ENCODE assay signal across 8 mouse cellular contexts in genomic region chr17:56124377-56125275, GRCm38 (mm10). TPM values are rescaled to one million over a fixed set of nuclear protein-coding genes. Genes with fewer than 3 reads are reported as not detected.
A peak's percentile ranks its signal among the peaks of the same experiment; 100 is the strongest.
DNase-seq lines count a peak whose midpoint lies in the region; ATAC-seq and TF ChIP-seq lines count a peak whose summit lies in the region.

No protein-coding gene starts in this region.

- peak; percentile 68 for DNase-seq in gastrocnemius, postnatal 10 days
- DNase-seq in gastrocnemius, adult 8-10 months (ENCODE audit: low spot score in 2 of 2) = no peak
- peak; percentile 77 for DNase-seq in ES-E14 (ENCODE audit: low read depth, low spot score)
- peak; percentile 75 for DNase-seq in embryo, embryonic 10.5 days (ENCODE audit: low spot score)
- peak; percentile 55 for DNase-seq in heart, postnatal 0 days (ENCODE audit: low spot score)
- DNase-seq in limb, embryonic 10.5 days (ENCODE audit: low spot score) = peak; percentile 85
- DNase-seq in layer of hippocampus, adult 18-20 months (ENCODE audit: low spot score in 2 of 2) = no peak

- peak overlapping the region; percentile 46 for H3K9ac ChIP-seq in ES-E14 (ENCODE audit: insufficient read depth, low read depth, low read length, poor library complexity, severe bottlenecking)
- peak overlapping the region; percentile 48 for H3K9ac ChIP-seq in heart, postnatal 0 days (replicated peaks; ENCODE audit: low read depth, low read length)
- H3K9ac ChIP-seq in midbrain, embryonic 15.5 days = no peak overlapping the region

- H3K36me3 ChIP-seq in ES-E14 (ENCODE audit: control insufficient read depth, insufficient read depth, low read length, poor library complexity, severe bottlenecking) = no peaks in the 10 kb centered on the region
- H3K36me3 ChIP-seq in heart, postnatal 0 days (replicated peaks; ENCODE audit: control insufficient read depth, insufficient read depth, low read length) = no peaks in the 10 kb centered on the region
- H3K36me3 ChIP-seq in limb, embryonic 10.5 days = 0 out of 2 replicates have a peak, but pooled peaks cover 4% of the 10 kb centered on the region
- H3K36me3 ChIP-seq in midbrain, embryonic 15.5 days (replicated peaks) = peaks cover 48% of the 10 kb centered on the region

- peaks cover 14% of the 10 kb centered on the region for H3K27me3 ChIP-seq in heart, postnatal 0 days (ENCODE audit: control insufficient read depth, insufficient read depth, low read length)
- peaks cover 71% of the 10 kb centered on the region for H3K27me3 ChIP-seq in limb, embryonic 10.5 days (ENCODE audit: low read depth, poor library complexity, severe bottlenecking)
- peaks cover 50% of the 10 kb centered on the region for H3K27me3 ChIP-seq in midbrain, embryonic 15.5 days (replicated peaks)

- TF ChIP-seq EP300 in heart, postnatal 0 days (IDR thresholded peaks at IDR 0.05; ENCODE audit: low read depth) = no peak

- H3K27ac ChIP-seq in ES-E14 (ENCODE audit: insufficient read depth, low read depth, low read length, poor library complexity, severe bottlenecking) = no peak overlapping the region
- no peak overlapping the region; the same call in 1 of the 2 replicates for H3K27ac ChIP-seq in heart, postnatal 0 days (ENCODE audit: low read depth)
- peak overlapping the region; percentile 76 for H3K27ac ChIP-seq in limb, embryonic 10.5 days
- no peak overlapping the region for H3K27ac ChIP-seq in midbrain, embryonic 15.5 days

- TF ChIP-seq CTCF in heart, postnatal 0 days (IDR thresholded peaks at IDR 0.05; ENCODE audit: low read depth) = peak; percentile 66

- peaks cover 0 to 2% of the 10 kb centered on the region in 2 experiments; a peak in 1 of 4 replicates for H3K4me1 ChIP-seq in ES-E14 (ENCODE audit: control insufficient read depth in 2 of 2, insufficient read depth in 2 of 2, low read length in 2 of 2, poor library complexity in 1 of 2)
- H3K4me1 ChIP-seq in heart, postnatal 0 days (ENCODE audit: control insufficient read depth, insufficient read depth) = 0 out of 2 replicates have a peak, but pooled peaks cover 8% of the 10 kb centered on the region
- peaks cover 24% of the 10 kb centered on the region for H3K4me1 ChIP-seq in limb, embryonic 10.5 days
- no peaks in the 10 kb centered on the region; the same call in 1 of the 2 replicates for H3K4me1 ChIP-seq in midbrain, embryonic 15.5 days

- H3K4me2 ChIP-seq in heart, postnatal 0 days (ENCODE audit: low read depth, low read length) = peak overlapping the region; percentile 64
- H3K4me2 ChIP-seq in midbrain, embryonic 15.5 days = peak overlapping the region; percentile 36

- peak overlapping the region; percentile 60 to 62 for H3K4me3 ChIP-seq in ES-E14 (ENCODE audit: insufficient read depth in 1 of 2, low read depth in 1 of 2, low read length in 2 of 2, poor library complexity in 1 of 2, severe bottlenecking in 1 of 2)
- peak overlapping the region; percentile 47 for H3K4me3 ChIP-seq in heart, postnatal 0 days (ENCODE audit: low read depth, low read length)
- H3K4me3 ChIP-seq in limb, embryonic 10.5 days = peak overlapping the region; percentile 51
- H3K4me3 ChIP-seq in midbrain, embryonic 15.5 days = 0 out of 2 replicates have a peak overlapping the region, but pooled peaks have one; percentile 4

- ATAC-seq in heart, postnatal 0 days (ENCODE audit: insufficient read depth, low read depth) = peak; percentile 33
- no peak for ATAC-seq in midbrain, embryonic 15.5 days (replicated peaks)

- WGBS in heart, postnatal 0 days = 19% methylated on average over 54 of the region's 59 CpGs
- 9% methylated on average over 59 of the region's 59 CpGs for WGBS in limb, embryonic 10.5 days
- 11% methylated on average over 52 of the region's 59 CpGs for WGBS in midbrain, embryonic 15.5 days

- no peaks in the 10 kb centered on the region for H3K9me3 ChIP-seq in ES-E14 (ENCODE audit: control insufficient read depth, insufficient read depth, low read depth, low read length)
- H3K9me3 ChIP-seq in heart, postnatal 0 days (replicated peaks; ENCODE audit: control insufficient read depth, low read length) = peaks cover 8% of the 10 kb centered on the region
- peaks cover 9% of the 10 kb centered on the region for H3K9me3 ChIP-seq in limb, embryonic 10.5 days (replicated peaks)
- peaks cover 7% of the 10 kb centered on the region; the same call in 1 of the 2 replicates for H3K9me3 ChIP-seq in midbrain, embryonic 15.5 days

- in situ Hi-C loops in ES-E14 (cut with MboI; ENCODE audit: low sequenced_read_pairs in 2 of 2, unreplicated experiment in 2 of 2) = no loop called here

TF ChIP-seq in ES-E14, 5 proteins besides CTCF, POLR2A, EP300 and RAD21:
- TF ChIP-seq MAFK (IDR thresholded peaks at IDR 0.05; ENCODE audit: insufficient read depth, low read depth, low read length) (no peak), HCFC1 (IDR thresholded peaks at IDR 0.05; ENCODE audit: borderline replicate concordance, insufficient read depth, low read length) (no peak), ZNF384 (IDR thresholded peaks at IDR 0.05; ENCODE audit: low read depth, low read length) (peak; percentile 99), ZC3H11A (IDR thresholded peaks at IDR 0.05; ENCODE audit: borderline replicate concordance, low read depth, low read length) (peak; percentile 15; the same call in 1 of the 2 replicates), CHD2 (IDR thresholded peaks at IDR 0.05; ENCODE audit: low read depth, low read length) (no peak)

RNA-seq across cellular contexts. Expression of gene Lrg1, which starts 2.8 kb away (rescaled TPM):
- total RNA-seq in gastrocnemius, postnatal 10 days (2021) = 1 to 10 TPM; 1.4 to 3.1 TPM
- total RNA-seq in gastrocnemius, adult 8-10 months (2022) = 10 to 100 TPM; 10.7 to 24.5 (median 13.9) TPM
- not detected in 2 replicates for total RNA-seq in ES-E14 (2012; rRNA removed)
- 4.5 and 5.1 TPM in 2 replicates for total RNA-seq in heart, postnatal 0 days (2014; rRNA removed; ENCODE audit: low replicate concordance)
- 9.0 and 10.0 TPM in 2 replicates for polyA plus RNA-seq in heart, postnatal 0 days (2015; fragmentation: Nextera tagmentation; extraction: Ambion mirVana)
- 0.23 TPM in 1 of 2 replicates, not detected in the other for polyA plus RNA-seq in limb, embryonic 10.5 days (2016; fragmentation: Nextera tagmentation; extraction: Ambion mirVana)
- polyA plus RNA-seq in midbrain, embryonic 15.5 days (2015; fragmentation: Nextera tagmentation; extraction: Ambion mirVana) = 0.12 and 0.28 TPM in 2 replicates
- 1 to 10 TPM in 1 of 2 experiments, under 1 TPM in 1; 0.61 to 1.0 TPM for total RNA-seq in layer of hippocampus, adult 18-20 months (2021)

RNA-seq across cellular contexts. Expression of gene Plin5, which starts 7.2 kb away (rescaled TPM):
- 10 to 100 TPM; 19.2 to 19.9 TPM for total RNA-seq in gastrocnemius, postnatal 10 days (2021)
- 10 to 100 TPM; 16.5 to 31.3 (median 22.8) TPM for total RNA-seq in gastrocnemius, adult 8-10 months (2022)
- 1.4 and 2.1 TPM in 2 replicates for total RNA-seq in ES-E14 (2012; rRNA removed)
- 23.3 and 58.8 TPM in 2 replicates for total RNA-seq in heart, postnatal 0 days (2014; rRNA removed; ENCODE audit: low replicate concordance)
- polyA plus RNA-seq in heart, postnatal 0 days (2015; fragmentation: Nextera tagmentation; extraction: Ambion mirVana) = 55.7 and 58.3 TPM in 2 replicates
- polyA plus RNA-seq in limb, embryonic 10.5 days (2016; fragmentation: Nextera tagmentation; extraction: Ambion mirVana) = 0.21 and 0.36 TPM in 2 replicates
- 1.9 and 2.1 TPM in 2 replicates for polyA plus RNA-seq in midbrain, embryonic 15.5 days (2015; fragmentation: Nextera tagmentation; extraction: Ambion mirVana)
- total RNA-seq in layer of hippocampus, adult 18-20 months (2021) = 1 to 10 TPM in 1 of 2 experiments, under 1 TPM in 1; 0.67 to 1.1 TPM

RNA-seq across cellular contexts. Expression of gene Plin4, which starts 15.0 kb away (rescaled TPM):
- total RNA-seq in gastrocnemius, postnatal 10 days (2021) = 100 to 1,000 TPM in 1 of 2 experiments, 10 to 100 TPM in 1; 75.2 to 106 TPM
- 100 to 1,000 TPM; 133 to 313 (median 179) TPM for total RNA-seq in gastrocnemius, adult 8-10 months (2022)
- total RNA-seq in ES-E14 (2012; rRNA removed) = 0.31 and 0.69 TPM in 2 replicates
- total RNA-seq in heart, postnatal 0 days (2014; rRNA removed; ENCODE audit: low replicate concordance) = 47.4 and 88.5 TPM in 2 replicates
- polyA plus RNA-seq in heart, postnatal 0 days (2015; fragmentation: Nextera tagmentation; extraction: Ambion mirVana) = 5.9 and 9.4 TPM in 2 replicates
- polyA plus RNA-seq in limb, embryonic 10.5 days (2016; fragmentation: Nextera tagmentation; extraction: Ambion mirVana) = 0.08 and 0.10 TPM in 2 replicates
- polyA plus RNA-seq in midbrain, embryonic 15.5 days (2015; fragmentation: Nextera tagmentation; extraction: Ambion mirVana) = 0.13 and 0.15 TPM in 2 replicates
- total RNA-seq in layer of hippocampus, adult 18-20 months (2021) = 10 to 100 TPM; 16.3 to 16.9 TPM

RNA-seq across cellular contexts. Expression of gene Sema6b, which starts 15.5 kb away (rescaled TPM):
- 10 to 100 TPM; 14.4 to 14.7 TPM for total RNA-seq in gastrocnemius, postnatal 10 days (2021)
- total RNA-seq in gastrocnemius, adult 8-10 months (2022) = 1 to 10 TPM; 1.4 to 2.7 (median 1.9) TPM
- total RNA-seq in ES-E14 (2012; rRNA removed) = 2.9 and 7.1 TPM in 2 replicates
- 7.9 and 10.4 TPM in 2 replicates for total RNA-seq in heart, postnatal 0 days (2014; rRNA removed; ENCODE audit: low replicate concordance)
- 0.81 and 0.93 TPM in 2 replicates for polyA plus RNA-seq in heart, postnatal 0 days (2015; fragmentation: Nextera tagmentation; extraction: Ambion mirVana)
- polyA plus RNA-seq in limb, embryonic 10.5 days (2016; fragmentation: Nextera tagmentation; extraction: Ambion mirVana) = 0.88 and 1.0 TPM in 2 replicates
- polyA plus RNA-seq in midbrain, embryonic 15.5 days (2015; fragmentation: Nextera tagmentation; extraction: Ambion mirVana) = 19.0 and 21.4 TPM in 2 replicates
- total RNA-seq in layer of hippocampus, adult 18-20 months (2021) = 100 to 1,000 TPM; 128 to 130 TPM

RNA-seq across cellular contexts. Expression of gene Tnfaip8l1, which starts 37.7 kb away (rescaled TPM):
- 1 to 10 TPM; 5.0 to 5.3 TPM for total RNA-seq in gastrocnemius, postnatal 10 days (2021)
- total RNA-seq in gastrocnemius, adult 8-10 months (2022) = under 1 TPM; 0.12 to 0.54 (median 0.25) TPM
- 1.3 and 1.7 TPM in 2 replicates for total RNA-seq in ES-E14 (2012; rRNA removed)
- 3.4 and 16.5 TPM in 2 replicates for total RNA-seq in heart, postnatal 0 days (2014; rRNA removed; ENCODE audit: low replicate concordance)
- polyA plus RNA-seq in heart, postnatal 0 days (2015; fragmentation: Nextera tagmentation; extraction: Ambion mirVana) = 4.9 and 5.6 TPM in 2 replicates
- polyA plus RNA-seq in limb, embryonic 10.5 days (2016; fragmentation: Nextera tagmentation; extraction: Ambion mirVana) = 6.1 and 10.6 TPM in 2 replicates
- 11.1 and 12.7 TPM in 2 replicates for polyA plus RNA-seq in midbrain, embryonic 15.5 days (2015; fragmentation: Nextera tagmentation; extraction: Ambion mirVana)
- total RNA-seq in layer of hippocampus, adult 18-20 months (2021) = 1 to 10 TPM; 4.6 to 6.1 TPM

Comparison
In these comparisons a context has a peak if more than half of its experiments do, and no peak if none do; other contexts are left out.
1. DNase-seq: peak in gastrocnemius, postnatal 10 days (single experiment), ES-E14 (single experiment), embryo, embryonic 10.5 days (single experiment), heart, postnatal 0 days (single experiment) and limb, embryonic 10.5 days (single experiment); none in gastrocnemius, adult 8-10 months (0 of 2) and layer of hippocampus, adult 18-20 months (0 of 2).
2. H3K4me3 ChIP-seq: peak in every context shown above with its lines; median percentile 61 in ES-E14; 51 in limb, embryonic 10.5 days; 47 in heart, postnatal 0 days; 4 in midbrain, embryonic 15.5 days.
3. RNA of gene Plin4, which starts 15.0 kb away (total RNA-seq): 133 to 313 TPM in gastrocnemius, adult 8-10 months, 75.2 to 106 TPM in gastrocnemius, postnatal 10 days, 47.4 to 88.5 TPM in heart, postnatal 0 days and 16.3 to 16.9 TPM in layer of hippocampus, adult 18-20 months; 0.31 to 0.69 TPM in ES-E14; every median in the first group is over 10 times any median in the second.